ENCODE assay signal across 12 mouse cellular contexts in genomic region chr8:23562504-23562903, GRCm38 (mm10).
A peak's percentile ranks its signal among the peaks of the same experiment; 100 is the strongest.
DNase-seq lines count a peak whose midpoint lies in the region; ATAC-seq and TF ChIP-seq lines count a peak whose summit lies in the region.
"Had no signal": no experiment of that assay in that cellular context is flagged by ENCODE, and none has a peak within 500 bp of the region (broad histone marks: within the 10 kb centered on the region; RNA-seq: fewer than 3 reads in every experiment).

No protein-coding gene starts in this region.

- DNase-seq in ES-E14 (ENCODE audit: low read depth, low spot score), result peak; percentile 69
- DNase-seq in forebrain, embryonic 10.5 days (ENCODE audit: extremely low spot score, low spot score), result no peak
- no peak for DNase-seq in hindbrain, embryonic 14.5 days (ENCODE audit: low spot score)
- DNase-seq in midbrain, embryonic 14.5 days, result peak; percentile 4
- DNase-seq in layer of hippocampus, postnatal 10 days (ENCODE audit: low spot score in 2 of 2), result no peak
- DNase-seq in kidney, adult 11 months, result no peak
- no peak for DNase-seq in retina, embryonic 14.5 days (ENCODE audit: low spot score)
- DNase-seq: cerebellum, adult 2 months; heart, adult 18-20 months; kidney, postnatal 14 days; lung, adult 18-20 months had no signal

- no peak overlapping the region for H3K4me3 ChIP-seq in ES-E14 (ENCODE audit: insufficient read depth in 1 of 2, low read depth in 1 of 2, low read length in 2 of 2, poor library complexity in 1 of 2, severe bottlenecking in 1 of 2)
- H3K4me3 ChIP-seq in forebrain, embryonic 10.5 days, result peak overlapping the region; percentile 39; the same call in 1 of the 2 replicates
- H3K4me3 ChIP-seq in hindbrain, embryonic 14.5 days (replicated peaks; ENCODE audit: low read length), result no peak overlapping the region
- no peak overlapping the region for H3K4me3 ChIP-seq in midbrain, embryonic 14.5 days (replicated peaks; ENCODE audit: low read depth, low read length)

- no peak for ATAC-seq in hindbrain, embryonic 14.5 days (ENCODE audit: low FRiP score)
- 0 out of 2 replicates have a peak, but pooled peaks have one; percentile 20 for ATAC-seq in midbrain, embryonic 14.5 days (ENCODE audit: low FRiP score, low TSS enrichment)
- ATAC-seq: intestine, postnatal 0 days had no signal

- no peaks in the 10 kb centered on the region; the same call in 1 of the 2 replicates for H3K9me3 ChIP-seq in ES-E14 (ENCODE audit: control insufficient read depth, insufficient read depth, low read depth, low read length)
- no peaks in the 10 kb centered on the region for H3K9me3 ChIP-seq in forebrain, embryonic 10.5 days
- H3K9me3 ChIP-seq in hindbrain, embryonic 14.5 days (ENCODE audit: control insufficient read depth, low read length), result no peaks in the 10 kb centered on the region
- H3K9me3 ChIP-seq in midbrain, embryonic 14.5 days (ENCODE audit: control insufficient read depth, low read length), result no peaks in the 10 kb centered on the region

- 27% methylated on average over 9 of the region's 9 CpGs for whole genome bisulfite sequencing in forebrain, embryonic 10.5 days
- WGBS in hindbrain, embryonic 14.5 days, result 18% methylated on average over 9 of the region's 9 CpGs
- 14% methylated on average over 9 of the region's 9 CpGs for WGBS in midbrain, embryonic 14.5 days

- H3K27me3 ChIP-seq in forebrain, embryonic 10.5 days (ENCODE audit: poor library complexity, severe bottlenecking), result peaks cover 21% of the 10 kb centered on the region
- H3K27me3 ChIP-seq in hindbrain, embryonic 14.5 days (ENCODE audit: control insufficient read depth, insufficient read depth, low read length), result no peaks in the 10 kb centered on the region
- H3K27me3 ChIP-seq in midbrain, embryonic 14.5 days (ENCODE audit: control insufficient read depth, insufficient read depth, low read length), result 0 out of 2 replicates have a peak, but pooled peaks cover 7% of the 10 kb centered on the region

- peaks cover 2 to 4% of the 10 kb centered on the region in 2 experiments; a peak in 2 of 4 replicates for H3K4me1 ChIP-seq in ES-E14 (ENCODE audit: control insufficient read depth in 2 of 2, insufficient read depth in 2 of 2, low read length in 2 of 2, poor library complexity in 1 of 2)
- peaks cover 38% of the 10 kb centered on the region for H3K4me1 ChIP-seq in forebrain, embryonic 10.5 days
- peaks cover 17% of the 10 kb centered on the region for H3K4me1 ChIP-seq in hindbrain, embryonic 14.5 days (replicated peaks; ENCODE audit: control insufficient read depth, insufficient read depth, low read length)
- peaks cover 19% of the 10 kb centered on the region for H3K4me1 ChIP-seq in midbrain, embryonic 14.5 days (ENCODE audit: control insufficient read depth, insufficient read depth, low read length)

- in situ Hi-C loops in ES-E14 (cut with MboI; ENCODE audit: low sequenced_read_pairs in 2 of 2, unreplicated experiment in 2 of 2), result no loop called here

- H3K36me3 ChIP-seq in ES-E14 (ENCODE audit: control insufficient read depth, insufficient read depth, low read length, poor library complexity, severe bottlenecking), result peaks cover 2% of the 10 kb centered on the region; the same call in 1 of the 2 replicates
- H3K36me3 ChIP-seq in forebrain, embryonic 10.5 days (replicated peaks), result no peaks in the 10 kb centered on the region
- no peaks in the 10 kb centered on the region for H3K36me3 ChIP-seq in hindbrain, embryonic 14.5 days (replicated peaks; ENCODE audit: control insufficient read depth, insufficient read depth)
- no peaks in the 10 kb centered on the region for H3K36me3 ChIP-seq in midbrain, embryonic 14.5 days (ENCODE audit: control insufficient read depth, insufficient read depth, low read length)

- peak overlapping the region; percentile 97 for H3K27ac ChIP-seq in ES-E14 (ENCODE audit: insufficient read depth, low read depth, low read length, poor library complexity, severe bottlenecking)
- peak overlapping the region; percentile 79 for H3K27ac ChIP-seq in forebrain, embryonic 10.5 days
- no peak overlapping the region for H3K27ac ChIP-seq in hindbrain, embryonic 14.5 days
- H3K27ac ChIP-seq in midbrain, embryonic 14.5 days (replicated peaks; ENCODE audit: low read depth, low read length), result no peak overlapping the region

- peak overlapping the region; percentile 44 for H3K4me2 ChIP-seq in hindbrain, embryonic 14.5 days (replicated peaks)
- peak overlapping the region; percentile 44 for H3K4me2 ChIP-seq in midbrain, embryonic 14.5 days (ENCODE audit: low read length)

- no peak overlapping the region for H3K9ac ChIP-seq in ES-E14 (ENCODE audit: insufficient read depth, low read depth, low read length, poor library complexity, severe bottlenecking)
- 0 out of 2 replicates have a peak overlapping the region, but pooled peaks have one; percentile 20 for H3K9ac ChIP-seq in hindbrain, embryonic 14.5 days
- no peak overlapping the region for H3K9ac ChIP-seq in midbrain, embryonic 14.5 days (replicated peaks; ENCODE audit: low read length)

TF ChIP-seq in ES-E14, 5 proteins besides CTCF, POLR2A, EP300 and RAD21:
- TF ChIP-seq ZNF384 (IDR thresholded peaks at IDR 0.05; ENCODE audit: low read depth, low read length), result no peak
- no peak for TF ChIP-seq CHD2 (IDR thresholded peaks at IDR 0.05; ENCODE audit: low read depth, low read length)
- no peak for TF ChIP-seq ZC3H11A (IDR thresholded peaks at IDR 0.05; ENCODE audit: borderline replicate concordance, low read depth, low read length)
- no peak for TF ChIP-seq MAFK (IDR thresholded peaks at IDR 0.05; ENCODE audit: insufficient read depth, low read depth, low read length)
- TF ChIP-seq HCFC1 (IDR thresholded peaks at IDR 0.05; ENCODE audit: borderline replicate concordance, insufficient read depth, low read length), result no peak

Comparison
In these comparisons a context has a peak if more than half of its experiments do, and no peak if none do; other contexts are left out.
1. DNase-seq: peak in ES-E14 (single experiment) and midbrain, embryonic 14.5 days (single experiment); none in forebrain, embryonic 10.5 days (single experiment), hindbrain, embryonic 14.5 days (single experiment), layer of hippocampus, postnatal 10 days (0 of 2), kidney, adult 11 months (single experiment) and retina, embryonic 14.5 days (single experiment).
2. H3K27ac ChIP-seq: peak in ES-E14 (single experiment) and forebrain, embryonic 10.5 days (single experiment); none in hindbrain, embryonic 14.5 days (single experiment) and midbrain, embryonic 14.5 days (single experiment).